Mouse (Mus musculus) forebrain, postnatal 0 days (tissue): ENCODE measurements around the gene Foxred2. TPM values are rescaled to one million over a fixed set of nuclear protein-coding genes. Genes with fewer than 3 reads are reported as not detected.

Experiments
- ATAC-seq: fragments of 200-750 bp; cut with Nextera tagmentation; 2 replicates; pipeline ENCODE4 v1.8.0; 2017; ENCODE audit warnings: mild to moderate bottlenecking, moderate library complexity
- DNase-seq: peaks from one replicate; pipeline ENCODE4 v3.0.0-alpha.2; 2015
- H3K27ac ChIP-seq: fragments of 300-500 bp; sonication (generic); 2 replicates; pipeline ENCODE4 v1.5.1; 2014; ENCODE audit warnings: low read depth, mild to moderate bottlenecking, antibody characterized with exemption, low read length, moderate library complexity, mixed read lengths
- H3K27me3 ChIP-seq: fragments of 300-500 bp; sonication (generic); 2 replicates; pipeline ENCODE4 v1.6.1; 2014; ENCODE audit warnings: mild to moderate bottlenecking, low read length, mixed read lengths; ENCODE audit not compliant: insufficient read depth
- H3K36me3 ChIP-seq: fragments of 300-500 bp; sonication (generic); 2 replicates; pipeline ENCODE4 v1.6.1; 2014; ENCODE audit warnings: mild to moderate bottlenecking, moderate library complexity; ENCODE audit not compliant: insufficient read depth
- H3K4me1 ChIP-seq: fragments of 300-500 bp; sonication (generic); 2 replicates; pipeline ENCODE4 v1.6.1; 2014; ENCODE audit warnings: antibody characterized with exemption; ENCODE audit not compliant: insufficient read depth
- H3K4me2 ChIP-seq: fragments of 300-500 bp; sonication (generic); 2 replicates; pipeline ENCODE4 v1.6.1; 2014; ENCODE audit warnings: low read depth, mild to moderate bottlenecking, moderate library complexity
- H3K4me3 ChIP-seq: fragments of 300-500 bp; sonication (generic); 2 replicates; pipeline ENCODE4 v1.5.1; 2014; ENCODE audit warnings: low read depth, low read length, mixed read lengths
- H3K9ac ChIP-seq: fragments of 300-500 bp; sonication (generic); 2 replicates; pipeline ENCODE4 v1.6.1; 2014; ENCODE audit warnings: mild to moderate bottlenecking
- H3K9me3 ChIP-seq: fragments of 300-500 bp; sonication (generic); 2 replicates; pipeline ENCODE4 v1.6.1; 2016; ENCODE audit warnings: low read length
- CTCF ChIP-seq: sonication (generic); IDR thresholded peaks from 2 replicates; pipeline ENCODE4 v1.5.1; 2016; ENCODE audit warnings: antibody characterized with exemption, control low read depth, low read depth
- WGBS: fragments of 180-500 bp; shearing (Covaris S2); extraction: QIAGEN DNeasy Blood & Tissue Kit; methylation state at CpG from one replicate; pipeline ENCODE4 v1.1.7; 2014; 5-methylcytosine and 5-hydroxymethylcytosine counted together
- polyA plus RNA-seq: library from polyadenylated mRNA; unstranded; fragments of >200 nt; fragmentation: Nextera tagmentation; extraction: Ambion mirVana; gene quantifications from 2 replicates; pipeline ENCODE4 v1.2.1, GENCODE M21; 2015
- total RNA-seq: library from RNA; depleted of rRNA; stranded (reverse); fragments of >200 nt; gene quantifications from 2 replicates; pipeline ENCODE4 v1.2.3, GENCODE M21; 2014

Foxred2 gene
- total and polyA plus RNA-seq, 2 experiments from 2014 or later: 10.6 to 26.9 TPM

DNA sequence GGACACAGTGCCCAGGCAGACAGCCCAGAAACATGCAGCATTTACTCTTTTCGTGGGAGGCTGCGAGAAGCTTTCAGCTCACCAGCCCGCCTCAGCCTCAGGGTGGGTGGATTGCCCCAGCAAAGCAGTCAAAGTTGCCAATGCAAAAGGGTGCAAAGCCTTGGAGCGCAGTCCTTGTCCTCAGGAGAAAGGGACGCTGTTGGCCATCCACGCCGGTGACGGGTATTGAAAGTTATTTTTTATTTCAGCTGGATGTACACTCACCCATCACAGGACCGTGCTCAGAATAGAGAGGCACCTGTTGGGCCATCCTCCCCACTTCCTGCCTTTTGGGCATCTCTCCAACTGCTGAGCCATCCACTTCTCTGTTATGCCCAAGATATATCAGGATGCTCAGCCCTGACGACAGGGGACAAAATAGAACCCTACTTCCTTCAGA lies 22.9 kb upstream of the Foxred2 start:
- no peak for ATAC-seq
- TF ChIP-seq CTCF: no peak
- no peaks in the 10 kb centered on the region for H3K36me3 ChIP-seq
- H3K27me3 ChIP-seq: no peaks in the 10 kb centered on the region
- no peak overlapping the region for H3K27ac ChIP-seq
- DNase-seq: no peak
- no peaks in the 10 kb centered on the region for H3K4me1 ChIP-seq
- 83% methylated on average over 10 of the region's 10 CpGs for WGBS
- H3K4me2 ChIP-seq: no peak overlapping the region
- no peaks in the 10 kb centered on the region for H3K9me3 ChIP-seq
- no peak overlapping the region for H3K9ac ChIP-seq
- no peak overlapping the region for H3K4me3 ChIP-seq

DNA sequence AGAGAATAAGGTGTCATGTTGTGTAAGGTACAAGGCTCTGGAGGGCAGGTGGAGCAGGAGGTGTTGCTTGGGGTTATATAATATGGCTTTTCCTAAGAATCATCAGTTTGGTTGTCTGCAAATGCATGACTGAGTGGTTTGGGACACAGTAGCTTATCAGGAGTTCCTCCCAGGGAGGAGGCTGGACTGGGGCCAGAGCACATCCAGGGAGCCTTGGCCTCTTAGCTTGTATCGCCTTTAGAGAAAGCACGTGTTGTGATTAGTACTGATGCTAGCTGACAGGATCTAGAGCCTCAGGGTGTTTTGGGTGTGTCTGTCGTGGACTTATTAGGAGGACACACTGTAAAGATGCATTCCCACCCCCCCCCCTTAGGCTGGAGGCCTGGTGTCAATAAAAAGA lies 21.1 kb upstream of the Foxred2 start:
- Histone ChIP-seq H3K9me3 (no peaks in the 10 kb centered on the region), H3K9ac (no peak overlapping the region), H3K4me2 (no peak overlapping the region), H3K36me3 (no peaks in the 10 kb centered on the region), H3K27me3 (no peaks in the 10 kb centered on the region), H3K4me1 (no peaks in the 10 kb centered on the region), H3K4me3 (no peak overlapping the region), H3K27ac (no peak overlapping the region)
- WGBS: 60% methylated on average over 3 of the region's 3 CpGs
- no peak for TF ChIP-seq CTCF
- ATAC-seq (no peak), DNase-seq (no peak)

- Histone ChIP-seq H3K4me2 (no peak overlapping the region), H3K9ac (no peak overlapping the region), H3K4me1 (peaks cover 6% of the 10 kb centered on the region), H3K4me3 (no peak overlapping the region), H3K27ac (no peak overlapping the region), H3K27me3 (no peaks in the 10 kb centered on the region), H3K9me3 (no peaks in the 10 kb centered on the region), H3K36me3 (no peaks in the 10 kb centered on the region)
- no peak for ATAC-seq
- 70% methylated on average over 6 of the region's 6 CpGs for WGBS
- no peak for DNase-seq
- no peak for TF ChIP-seq CTCF
Observed at GRCm38 (mm10) chr15:77974165-77974841, 17.8 kb upstream of the Foxred2 start.

- 2% methylated on average over 72 of the region's 72 CpGs for WGBS
- Histone ChIP-seq H3K4me3 (peak within 1 kb of the TSS; percentile 79), H3K9ac (peak within 1 kb of the TSS; percentile 95), H3K27me3 (no peaks in the 10 kb centered on the region), H3K4me1 (peaks cover 9% of the 10 kb centered on the region), H3K4me2 (peak within 1 kb of the TSS; percentile 87), H3K9me3 (no peaks in the 10 kb centered on the region), H3K27ac (peak within 1 kb of the TSS; percentile 98), H3K36me3 (peaks cover 27% of the 10 kb centered on the region)
- ATAC-seq (peak; percentile 90), DNase-seq (peak; percentile 96)
- no peak for TF ChIP-seq CTCF
Observed at GRCm38 (mm10) chr15:77970470-77971292, 14.2 kb upstream of the Foxred2 start, which contains the start of gene Eif3d. Eif3d (minus strand) TSS chr15:77970813.

GRCm38 (mm10) chr15:77969940-77970469 lies 13.5 kb upstream of the Foxred2 start:
- Histone ChIP-seq H3K4me2 (peak overlapping the region; percentile 74), H3K27me3 (no peaks in the 10 kb centered on the region), H3K9ac (peak overlapping the region; percentile 95), H3K4me3 (peak overlapping the region; percentile 79), H3K36me3 (peaks cover 34% of the 10 kb centered on the region), H3K9me3 (no peaks in the 10 kb centered on the region), H3K27ac (peak overlapping the region; percentile 98), H3K4me1 (peaks cover 9% of the 10 kb centered on the region)
- DNase-seq (no peak), ATAC-seq (no peak)
- no peak for TF ChIP-seq CTCF
- WGBS: 2% methylated on average over 15 of the region's 15 CpGs

DNA sequence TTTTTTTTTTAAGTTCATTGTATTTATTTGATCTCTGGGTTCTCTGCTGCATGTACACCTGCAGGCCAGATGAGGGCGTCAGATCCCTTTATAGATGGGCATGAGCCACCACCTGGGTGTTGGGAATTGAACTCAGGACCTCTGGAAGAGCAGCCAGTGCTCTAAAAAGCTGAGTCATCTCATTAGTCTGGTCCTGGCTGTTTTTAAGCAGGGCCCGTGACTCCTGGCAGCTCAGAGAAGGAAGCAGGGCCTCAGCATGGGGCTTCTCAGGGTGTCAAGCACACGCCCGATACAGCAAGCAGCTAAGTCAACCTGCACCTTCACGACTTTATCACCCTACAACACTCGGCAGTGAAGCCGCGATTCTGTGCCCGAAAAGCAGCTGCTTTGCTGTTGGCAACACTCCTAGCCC lies 8.6 kb upstream of the Foxred2 start:
- H3K9me3 ChIP-seq: no peaks in the 10 kb centered on the region
- H3K4me2 ChIP-seq: no peak overlapping the region
- no peak; the same call in 1 of the 2 replicates for TF ChIP-seq CTCF
- no peaks in the 10 kb centered on the region for H3K27me3 ChIP-seq
- DNase-seq (no peak), ATAC-seq (no peak)
- no peak overlapping the region for H3K27ac ChIP-seq
- H3K9ac ChIP-seq: no peak overlapping the region
- H3K4me1 ChIP-seq: peaks cover 9% of the 10 kb centered on the region
- WGBS: 84% methylated on average over 9 of the region's 9 CpGs
- no peak overlapping the region for H3K4me3 ChIP-seq
- H3K36me3 ChIP-seq: peaks cover 83% of the 10 kb centered on the region

DNA sequence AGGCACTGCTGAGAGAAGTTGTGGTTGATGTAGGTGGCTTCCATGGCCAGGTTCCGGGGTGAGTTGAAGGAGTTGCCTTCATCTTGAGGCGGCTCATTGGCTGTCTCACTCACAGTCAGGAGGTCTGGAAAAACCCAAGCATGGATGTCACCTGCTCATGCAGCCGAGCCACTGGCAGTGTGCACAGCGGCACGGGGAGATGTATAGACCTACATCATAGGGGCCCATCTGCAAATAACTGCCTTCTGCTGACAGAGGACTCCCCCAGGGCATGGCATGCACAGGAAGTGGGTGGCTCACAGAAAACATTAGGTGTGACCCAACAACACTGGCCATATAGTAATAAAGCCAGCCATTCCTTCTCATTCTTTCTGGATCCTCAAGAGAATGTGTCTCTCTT lies 5.9 kb upstream of the Foxred2 start:
- Histone ChIP-seq H3K9me3 (no peaks in the 10 kb centered on the region), H3K36me3 (peaks cover 94% of the 10 kb centered on the region), H3K27me3 (no peaks in the 10 kb centered on the region), H3K9ac (no peak overlapping the region), H3K4me2 (no peak overlapping the region), H3K4me3 (no peak overlapping the region), H3K27ac (no peak overlapping the region), H3K4me1 (no peaks in the 10 kb centered on the region)
- no peak for TF ChIP-seq CTCF
- DNase-seq (no peak), ATAC-seq (no peak)
- 96% methylated on average over 5 of the region's 5 CpGs for WGBS
